In genomic region chr2:166830350-166830749, GRCm38 (mm10) we compare ENCODE assay signal across 25 mouse cellular contexts. TPM values are rescaled to one million over a fixed set of nuclear protein-coding genes. Genes with fewer than 3 reads are reported as not detected.
DNase-seq lines count a peak whose midpoint lies in the region; ATAC-seq and TF ChIP-seq lines count a peak whose summit lies in the region.
"Had no signal": no experiment of that assay in that cellular context is flagged by ENCODE, and none has a peak within 500 bp of the region (broad histone marks: within the 10 kb centered on the region; RNA-seq: fewer than 3 reads in every experiment).

No protein-coding gene starts in this region.

- no peak for ATAC-seq in limb, embryonic 13.5 days (ENCODE audit: low FRiP score, low read depth)
- peak; percentile 31; the same call in 1 of the 2 replicates for ATAC-seq in intestine, postnatal 0 days
- ATAC-seq in stomach, embryonic 16.5 days (ENCODE audit: insufficient read depth, low FRiP score), result peak; percentile 56; the same call in 1 of the 2 replicates
- no peak for ATAC-seq in megakaryocyte progenitor cell, adult 5-6 weeks (replicated peaks; ENCODE audit: poor library complexity)
- ATAC-seq: forebrain, postnatal 0 days; inflammation-experienced regulatory T-cells, adult 6 months; midbrain, embryonic 15.5 days had no signal

- H3K4me1 ChIP-seq in limb, embryonic 13.5 days, result no peaks in the 10 kb centered on the region
- peaks cover 12% of the 10 kb centered on the region; the same call in 1 of the 2 replicates for H3K4me1 ChIP-seq in limb, embryonic 10.5 days
- H3K4me1 ChIP-seq in intestine, postnatal 0 days (replicated peaks; ENCODE audit: control insufficient read depth, insufficient read depth, low read length), result 0 out of 2 replicates have a peak, but pooled peaks cover 2% of the 10 kb centered on the region
- H3K4me1 ChIP-seq in stomach, embryonic 16.5 days (ENCODE audit: control insufficient read depth, insufficient read depth, low read length), result no peaks in the 10 kb centered on the region
- H3K4me1 ChIP-seq: heart, embryonic 15.5 days; limb, embryonic 15.5 days; midbrain, embryonic 15.5 days; neural tube, embryonic 12.5 days had no signal

- no peaks in the 10 kb centered on the region for H3K27me3 ChIP-seq in limb, embryonic 13.5 days
- no peaks in the 10 kb centered on the region for H3K27me3 ChIP-seq in limb, embryonic 10.5 days (ENCODE audit: low read depth, poor library complexity, severe bottlenecking)
- H3K27me3 ChIP-seq in intestine, postnatal 0 days (replicated peaks; ENCODE audit: control insufficient read depth, insufficient read depth, low read length), result no peaks in the 10 kb centered on the region
- no peaks in the 10 kb centered on the region for H3K27me3 ChIP-seq in stomach, embryonic 16.5 days (ENCODE audit: control insufficient read depth, insufficient read depth, low read length)
- H3K27me3 ChIP-seq: heart, embryonic 15.5 days; limb, embryonic 15.5 days; midbrain, embryonic 15.5 days; neural tube, embryonic 12.5 days had no signal

- no peak overlapping the region for H3K4me3 ChIP-seq in limb, embryonic 13.5 days
- H3K4me3 ChIP-seq in limb, embryonic 10.5 days, result no peak overlapping the region
- H3K4me3 ChIP-seq in intestine, postnatal 0 days (ENCODE audit: low read depth, low read length), result no peak overlapping the region
- no peak overlapping the region for H3K4me3 ChIP-seq in stomach, embryonic 16.5 days (replicated peaks; ENCODE audit: low read length)
- H3K4me3 ChIP-seq: heart, embryonic 15.5 days; limb, embryonic 15.5 days; midbrain, embryonic 15.5 days; neural tube, embryonic 12.5 days had no signal

- H3K27ac ChIP-seq in limb, embryonic 13.5 days, result peak overlapping the region; percentile 22; the same call in 1 of the 2 replicates
- H3K27ac ChIP-seq in limb, embryonic 10.5 days, result no peak overlapping the region
- no peak overlapping the region for H3K27ac ChIP-seq in intestine, postnatal 0 days (ENCODE audit: low read depth, low read length)
- peak overlapping the region; percentile 19; the same call in 1 of the 2 replicates for H3K27ac ChIP-seq in stomach, embryonic 16.5 days (ENCODE audit: low read length)
- H3K27ac ChIP-seq: heart, embryonic 15.5 days; hindbrain, embryonic 14.5 days; limb, embryonic 15.5 days; midbrain, embryonic 15.5 days; neural tube, embryonic 12.5 days had no signal

- 68% methylated on average over 5 of the region's 5 CpGs for WGBS in limb, embryonic 13.5 days
- 85% methylated on average over 5 of the region's 5 CpGs for WGBS in limb, embryonic 10.5 days
- WGBS in intestine, postnatal 0 days, result 59% methylated on average over 5 of the region's 5 CpGs
- WGBS in stomach, embryonic 16.5 days, result 64% methylated on average over 5 of the region's 5 CpGs

- no peaks in the 10 kb centered on the region for H3K9me3 ChIP-seq in limb, embryonic 13.5 days
- H3K9me3 ChIP-seq in limb, embryonic 10.5 days (replicated peaks), result no peaks in the 10 kb centered on the region
- H3K9me3 ChIP-seq in intestine, postnatal 0 days (ENCODE audit: control insufficient read depth), result no peaks in the 10 kb centered on the region
- H3K9me3 ChIP-seq in stomach, embryonic 16.5 days (replicated peaks; ENCODE audit: control insufficient read depth, low read length), result no peaks in the 10 kb centered on the region
- H3K9me3 ChIP-seq: heart, embryonic 15.5 days; limb, embryonic 15.5 days; midbrain, embryonic 15.5 days; neural tube, embryonic 12.5 days had no signal

- peaks cover 16% of the 10 kb centered on the region for H3K36me3 ChIP-seq in limb, embryonic 13.5 days
- H3K36me3 ChIP-seq in limb, embryonic 10.5 days, result peaks cover 15% of the 10 kb centered on the region; the same call in 1 of the 2 replicates
- H3K36me3 ChIP-seq in intestine, postnatal 0 days (ENCODE audit: control insufficient read depth, insufficient read depth), result peaks cover 40% of the 10 kb centered on the region; the same call in 1 of the 2 replicates
- H3K36me3 ChIP-seq in stomach, embryonic 16.5 days (ENCODE audit: control insufficient read depth, insufficient read depth, low read length), result no peaks in the 10 kb centered on the region
- H3K36me3 ChIP-seq: midbrain, embryonic 15.5 days had no signal

- H3K4me2 ChIP-seq in limb, embryonic 13.5 days (replicated peaks), result no peak overlapping the region
- H3K4me2 ChIP-seq in intestine, postnatal 0 days (replicated peaks; ENCODE audit: low read depth), result no peak overlapping the region
- no peak overlapping the region for H3K4me2 ChIP-seq in stomach, embryonic 16.5 days (ENCODE audit: low read depth, low read length)
- H3K4me2 ChIP-seq: heart, embryonic 15.5 days; hindbrain, embryonic 14.5 days; limb, embryonic 15.5 days; midbrain, embryonic 15.5 days; neural tube, embryonic 12.5 days had no signal

- no peak for DNase-seq in limb, embryonic 10.5 days (ENCODE audit: low spot score)
- DNase-seq in urinary bladder, postnatal 14 days (ENCODE audit: low spot score), result peak; percentile 75
- DNase-seq in urinary bladder, adult 2 months (ENCODE audit: low spot score), result no peak
- DNase-seq in testis, postnatal 10 days (ENCODE audit: low spot score), result no peak
- DNase-seq: adrenal gland, postnatal 25 days; cerebellum, adult 9-11 months; forebrain, postnatal 0 days; gastrocnemius, postnatal 25 days; heart, postnatal 36 days; kidney, postnatal 36 days; retina, postnatal 1 day; right cerebral cortex, postnatal 25 days; spleen, adult 18-20 months; thymus, adult 18-20 months; thymus, postnatal 4 days had no signal

- H3K9ac ChIP-seq in limb, embryonic 13.5 days, result no peak overlapping the region
- H3K9ac ChIP-seq in intestine, postnatal 0 days (ENCODE audit: low read depth, low read length), result no peak overlapping the region
- H3K9ac ChIP-seq in stomach, embryonic 16.5 days (ENCODE audit: low read length), result no peak overlapping the region
- H3K9ac ChIP-seq: forebrain, postnatal 0 days; heart, embryonic 15.5 days; hindbrain, embryonic 14.5 days; limb, embryonic 15.5 days; midbrain, embryonic 15.5 days; neural tube, embryonic 12.5 days had no signal

- TF ChIP-seq CTCF in intestine, postnatal 0 days (IDR thresholded peaks at IDR 0.05; ENCODE audit: low read depth), result no peak

RNA-seq across cellular contexts. Expression of gene Arfgef2, which starts 25.0 kb away (rescaled TPM):
- 3.8 and 4.1 TPM in 2 replicates for polyA plus RNA-seq in limb, embryonic 13.5 days (2015; fragmentation: Nextera tagmentation; extraction: Ambion mirVana)
- 4.4 and 5.2 TPM in 2 replicates for polyA plus RNA-seq in limb, embryonic 10.5 days (2016; fragmentation: Nextera tagmentation; extraction: Ambion mirVana)
- 10.4 and 11.6 TPM in 2 replicates for polyA plus RNA-seq in urinary bladder, adult 2 months (2012; rRNA removed)
- polyA plus RNA-seq in intestine, postnatal 0 days (2015; fragmentation: Nextera tagmentation; extraction: Ambion mirVana), result 6.1 and 6.5 TPM in 2 replicates
- polyA plus RNA-seq in stomach, embryonic 16.5 days (2015; fragmentation: Nextera tagmentation; extraction: Ambion mirVana), result 6.1 and 6.5 TPM in 2 replicates
- 14.8 and 16.3 TPM in 2 replicates for total RNA-seq in megakaryocyte progenitor cell, adult 5-6 weeks (2015)
- 15.2 and 17.3 TPM in 2 replicates for total RNA-seq in megakaryocyte progenitor cell, adult 5-6 weeks (2017)

RNA-seq across cellular contexts. Expression of gene Trp53rkb, which starts 38.0 kb away (rescaled TPM):
- 8.7 and 9.4 TPM in 2 replicates for polyA plus RNA-seq in limb, embryonic 13.5 days (2015; fragmentation: Nextera tagmentation; extraction: Ambion mirVana)
- 14.5 and 15.5 TPM in 2 replicates for polyA plus RNA-seq in limb, embryonic 10.5 days (2016; fragmentation: Nextera tagmentation; extraction: Ambion mirVana)
- 4.6 and 5.1 TPM in 2 replicates for polyA plus RNA-seq in urinary bladder, adult 2 months (2012; rRNA removed)
- 3.7 and 5.1 TPM in 2 replicates for polyA plus RNA-seq in intestine, postnatal 0 days (2015; fragmentation: Nextera tagmentation; extraction: Ambion mirVana)
- 4.8 and 5.3 TPM in 2 replicates for polyA plus RNA-seq in stomach, embryonic 16.5 days (2015; fragmentation: Nextera tagmentation; extraction: Ambion mirVana)
- total RNA-seq in megakaryocyte progenitor cell, adult 5-6 weeks (2015), result 3.2 and 5.6 TPM in 2 replicates
- 1.1 and 2.5 TPM in 2 replicates for total RNA-seq in megakaryocyte progenitor cell, adult 5-6 weeks (2017)

Comparison
In these comparisons a context has a peak if more than half of its experiments do, and no peak if none do; other contexts are left out.
1. H3K27ac ChIP-seq: peak in limb, embryonic 13.5 days (single experiment) and stomach, embryonic 16.5 days (single experiment); none in limb, embryonic 10.5 days (single experiment) and intestine, postnatal 0 days (single experiment).
2. ATAC-seq: peak in intestine, postnatal 0 days (single experiment) and stomach, embryonic 16.5 days (single experiment); none in limb, embryonic 13.5 days (single experiment) and megakaryocyte progenitor cell, adult 5-6 weeks (single experiment).